Mouse (Mus musculus) small intestine, adult 2 months (tissue): ENCODE results near the gene Lypd6b.

Experiments used
- CTCF ChIP-seq: fragments of 200-500 bp; IDR thresholded peaks from 2 replicates; pipeline ENCODE4 v1.5.1; 2012; ENCODE audit warnings: low read depth, mild to moderate bottlenecking, control low read depth, inconsistent platforms, low read length, moderate library complexity, mixed read lengths; ENCODE audit not compliant: insufficient replicate concordance, insufficient read length; ENCODE audit errors: extremely low read depth
- POLR2A ChIP-seq: fragments of 200-500 bp; IDR thresholded peaks from 2 replicates; pipeline ENCODE4 v1.6.1; 2012; ENCODE audit warnings: low read depth, mild to moderate bottlenecking, control low read depth, inconsistent platforms, low read length, moderate library complexity

GRCm38 (mm10) chr2:49940372-49940771 is 152.9 kb downstream of the Lypd6b start:
- no peak for TF ChIP-seq POLR2A
- no peak for TF ChIP-seq CTCF
